Mouse (Mus musculus) B cell, adult 2 months (primary cell): ENCODE measurements around the gene Car9.
A peak's percentile ranks its signal among the peaks of the same experiment; 100 is the strongest.

Experiments
- DNase-seq, 2 experiments: peaks; one replicate each; pipeline ENCODE4 v3.0.0; 2022

Car9 gene

DNA sequence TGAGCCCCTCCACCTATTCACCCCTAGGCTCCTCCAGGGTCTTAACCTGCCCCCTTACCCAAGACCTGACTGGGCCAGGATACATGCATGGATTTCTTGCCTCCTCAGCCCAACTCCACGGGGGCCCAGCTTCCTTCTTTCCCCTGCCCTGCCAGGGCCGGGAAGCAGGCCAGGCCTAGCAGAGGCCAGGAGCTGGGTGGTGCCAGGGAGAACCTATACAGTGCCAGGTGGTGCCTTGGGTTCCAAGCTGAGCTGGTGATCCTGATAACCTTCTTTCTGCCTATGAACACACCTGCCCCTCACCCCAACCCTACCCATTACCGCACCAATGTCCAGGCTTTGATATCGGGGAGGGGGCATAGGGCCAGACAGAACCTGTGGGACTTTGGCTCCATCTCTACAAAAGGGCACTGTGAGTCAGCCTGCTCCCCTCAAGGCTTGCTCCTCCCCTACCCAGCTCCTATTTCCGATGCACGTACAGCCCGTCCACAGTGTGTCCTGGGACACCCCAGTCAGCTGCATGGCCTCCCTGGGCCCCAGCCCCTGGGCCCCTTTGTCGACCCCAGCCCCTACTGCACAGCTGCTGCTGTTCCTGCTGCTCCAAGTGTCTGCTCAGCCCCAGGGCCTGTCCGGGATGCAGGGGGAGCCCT, at the start of gene Car9:
Gene Car9, plus strand, starts transcription at position 431 of the 650 bp plus-strand sequence.
- DNase-seq = no peak

DNA sequence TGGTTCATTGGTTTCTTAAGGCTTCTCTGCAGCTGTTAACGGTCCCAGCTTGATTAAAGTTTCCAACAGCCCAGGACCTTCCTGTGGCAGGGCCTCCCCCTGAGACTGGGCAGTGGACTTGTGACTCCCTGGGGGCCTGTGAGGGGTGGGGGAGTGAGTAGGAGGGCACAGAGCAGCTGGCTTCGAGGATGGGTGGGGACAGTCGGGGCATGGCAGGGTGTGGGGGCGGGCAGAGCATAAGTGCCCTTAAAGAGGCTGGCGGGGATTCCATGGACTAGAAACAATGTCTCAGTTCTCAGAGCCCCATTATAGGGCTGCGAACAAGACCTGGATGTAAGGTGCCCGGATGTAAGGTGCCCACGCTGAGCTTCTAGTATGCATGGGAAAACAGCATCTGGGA, 49.6 kb upstream of the Car9 start:
- peak; percentile 58 to 67 for DNase-seq

DNA sequence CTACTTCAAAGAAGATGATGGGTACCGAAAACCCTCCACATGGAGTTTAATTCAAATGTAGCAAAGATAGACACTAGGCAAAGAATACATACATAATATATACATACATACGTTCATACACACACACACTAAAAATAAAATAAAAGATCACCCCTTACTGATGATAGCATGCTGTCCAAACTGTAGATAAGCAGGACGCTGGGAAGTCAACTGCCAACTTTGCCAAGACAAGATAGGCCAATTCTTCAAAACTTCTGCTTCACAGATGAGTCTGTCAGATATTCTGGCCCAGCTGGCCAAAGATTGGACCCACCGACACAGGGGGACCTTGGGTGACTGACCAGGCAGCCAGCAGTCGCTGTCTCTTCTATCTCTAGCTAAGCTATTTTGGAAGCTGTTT, 43.7 kb upstream of the Car9 start:
- no peak for DNase-seq

DNA sequence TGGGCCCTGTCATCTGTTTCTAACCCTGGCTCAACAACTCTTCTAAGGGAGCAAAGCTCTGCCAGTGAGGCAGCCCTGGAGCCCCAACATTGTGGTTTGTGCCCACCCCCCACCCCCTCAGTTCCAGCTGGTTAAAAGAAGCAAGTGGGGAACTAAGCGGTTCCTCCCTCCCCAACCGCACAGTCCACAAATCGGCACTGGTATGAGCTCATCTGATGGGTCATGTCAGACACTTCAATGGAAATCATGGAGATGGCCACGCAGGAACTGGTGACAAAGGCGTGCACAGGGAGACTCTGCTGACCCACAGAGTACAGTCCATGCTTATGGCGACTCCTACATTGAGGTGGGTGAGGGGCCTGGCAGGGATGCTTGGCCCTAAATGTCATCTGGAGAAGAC, 40.8 kb upstream of the Car9 start:
- peak in 1 of 2 experiments; percentile 36 for DNase-seq

DNA sequence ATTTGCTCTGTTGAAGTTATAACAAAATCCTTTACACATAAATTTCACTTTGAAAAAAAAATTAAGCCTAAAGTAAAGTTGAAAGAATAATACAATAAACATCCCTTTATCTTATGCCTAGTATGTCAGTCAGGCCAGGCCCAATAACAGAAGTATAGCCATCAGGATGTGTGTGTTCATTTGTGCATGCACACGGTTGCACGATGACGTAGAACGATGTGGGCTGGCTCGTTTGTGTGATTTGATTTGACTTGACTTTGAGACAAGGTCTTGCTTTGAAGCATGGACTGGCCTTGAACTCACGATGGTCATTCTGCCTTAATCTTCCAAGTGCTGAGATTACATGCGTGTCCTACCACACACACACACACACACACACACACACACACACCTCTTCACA, 39.9 kb upstream of the Car9 start:
- DNase-seq = peak; percentile 49 to 52

DNA sequence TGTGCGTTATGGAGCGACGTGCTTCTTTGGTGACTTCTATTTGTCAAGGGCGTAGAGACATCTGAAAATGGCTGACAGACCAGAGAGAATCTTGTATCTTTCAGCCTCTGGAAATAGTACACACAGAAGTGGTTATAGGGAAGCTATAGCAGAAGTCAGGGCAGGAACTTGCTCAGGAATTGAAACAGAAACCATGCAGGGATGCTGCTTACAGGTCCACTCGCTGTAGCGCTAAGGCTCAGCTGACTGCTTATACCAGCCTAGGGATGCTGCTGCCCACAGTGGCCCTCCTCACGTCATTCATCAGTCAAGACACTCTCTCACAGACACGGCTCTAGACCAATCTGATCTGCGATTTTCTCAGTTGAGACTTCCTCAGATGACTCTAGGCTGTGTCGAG, 36.5 kb upstream of the Car9 start:
- peak in 1 of 2 experiments; percentile 37 for DNase-seq

DNA sequence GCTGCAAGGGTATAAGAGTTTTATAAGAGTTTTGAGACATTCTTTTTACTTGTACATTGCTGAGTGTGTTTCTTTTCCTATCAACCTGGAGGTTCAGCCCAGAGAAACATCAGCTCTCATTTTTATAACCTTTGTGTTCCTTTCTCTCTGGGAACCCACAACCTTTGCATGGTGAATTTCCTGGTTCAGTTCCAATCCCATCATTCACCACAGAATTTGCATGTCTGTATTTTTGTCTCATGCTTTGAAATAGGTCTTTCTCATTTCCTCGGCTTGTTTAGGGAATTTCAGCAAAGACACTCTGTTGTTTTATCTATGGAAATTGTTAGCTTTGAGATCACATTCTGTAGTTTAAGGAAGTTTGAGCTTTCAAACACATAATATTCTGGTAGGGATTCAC, 33.1 kb upstream of the Car9 start:
- peak; percentile 38 to 39 for DNase-seq

DNA sequence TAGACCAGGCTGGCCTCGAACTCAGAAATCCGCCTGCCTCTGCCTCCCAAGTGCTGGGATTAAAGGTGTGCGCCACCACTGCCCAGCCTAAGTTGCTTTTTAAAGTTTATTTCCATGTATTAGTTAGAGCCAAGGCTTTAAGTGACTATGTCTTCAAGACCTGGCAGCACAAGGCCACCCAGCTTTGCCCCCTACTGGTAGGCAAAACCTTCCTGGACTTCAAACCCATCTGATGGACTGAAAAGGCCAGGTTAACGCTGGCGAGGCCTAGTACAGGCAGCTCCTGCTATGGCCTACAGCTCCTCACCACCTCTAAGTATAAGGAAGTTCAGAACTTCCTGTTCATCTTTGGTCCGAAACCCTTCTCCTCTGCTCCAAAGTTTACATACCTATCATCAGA, 30.2 kb upstream of the Car9 start:
- DNase-seq = peak; percentile 53 to 60

DNA sequence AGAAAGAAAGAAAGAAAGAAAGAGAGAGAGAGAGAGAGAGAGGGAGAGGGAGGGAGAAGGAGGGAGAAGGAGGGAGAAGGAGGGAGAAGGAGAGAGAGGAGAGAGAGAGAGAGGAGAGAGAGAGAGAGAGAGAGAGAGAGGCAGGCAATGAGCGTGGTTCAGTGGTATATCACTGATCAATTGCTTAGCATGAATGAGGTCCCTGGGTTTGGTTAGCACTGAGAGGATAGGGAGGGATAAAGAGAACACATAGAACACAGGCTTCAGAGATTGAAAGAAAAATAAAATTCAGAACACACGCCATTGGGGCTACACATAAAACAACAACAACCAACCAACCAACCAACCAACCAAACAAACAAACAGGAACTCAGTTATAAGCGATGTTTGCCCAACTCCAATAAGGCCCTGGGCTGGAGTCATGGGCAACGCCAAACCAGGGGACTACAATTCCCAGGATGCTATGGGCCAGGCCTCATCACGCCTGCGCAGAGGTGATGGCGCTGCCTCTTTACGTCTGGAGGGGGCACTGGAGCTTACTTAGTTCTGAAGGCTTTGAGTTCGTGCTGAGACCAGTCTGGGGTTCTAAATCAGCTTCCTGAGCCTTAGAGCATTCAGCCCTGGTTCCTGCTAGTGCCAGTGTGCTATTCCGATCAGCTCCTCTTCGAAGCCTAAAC, 28.8 kb upstream of the Car9 start:
- DNase-seq = peak; percentile 88 to 91

DNA sequence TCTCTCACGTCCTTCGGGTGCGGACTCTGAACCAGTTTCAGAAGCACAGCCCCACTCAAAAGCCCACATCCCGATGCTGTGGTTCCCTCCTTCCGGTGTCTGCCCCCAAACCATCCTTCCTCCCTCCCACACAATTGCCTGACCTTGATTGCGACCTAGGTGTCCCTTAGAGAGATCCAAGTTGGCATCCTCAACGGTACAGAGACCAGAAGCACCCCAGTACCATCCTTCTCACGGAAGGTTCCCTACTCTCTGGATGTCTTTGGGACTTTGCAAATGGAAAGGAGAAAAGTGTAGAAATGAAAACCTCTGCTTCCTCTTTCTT, 28.3 kb upstream of the Car9 start:
- no peak for DNase-seq

DNA sequence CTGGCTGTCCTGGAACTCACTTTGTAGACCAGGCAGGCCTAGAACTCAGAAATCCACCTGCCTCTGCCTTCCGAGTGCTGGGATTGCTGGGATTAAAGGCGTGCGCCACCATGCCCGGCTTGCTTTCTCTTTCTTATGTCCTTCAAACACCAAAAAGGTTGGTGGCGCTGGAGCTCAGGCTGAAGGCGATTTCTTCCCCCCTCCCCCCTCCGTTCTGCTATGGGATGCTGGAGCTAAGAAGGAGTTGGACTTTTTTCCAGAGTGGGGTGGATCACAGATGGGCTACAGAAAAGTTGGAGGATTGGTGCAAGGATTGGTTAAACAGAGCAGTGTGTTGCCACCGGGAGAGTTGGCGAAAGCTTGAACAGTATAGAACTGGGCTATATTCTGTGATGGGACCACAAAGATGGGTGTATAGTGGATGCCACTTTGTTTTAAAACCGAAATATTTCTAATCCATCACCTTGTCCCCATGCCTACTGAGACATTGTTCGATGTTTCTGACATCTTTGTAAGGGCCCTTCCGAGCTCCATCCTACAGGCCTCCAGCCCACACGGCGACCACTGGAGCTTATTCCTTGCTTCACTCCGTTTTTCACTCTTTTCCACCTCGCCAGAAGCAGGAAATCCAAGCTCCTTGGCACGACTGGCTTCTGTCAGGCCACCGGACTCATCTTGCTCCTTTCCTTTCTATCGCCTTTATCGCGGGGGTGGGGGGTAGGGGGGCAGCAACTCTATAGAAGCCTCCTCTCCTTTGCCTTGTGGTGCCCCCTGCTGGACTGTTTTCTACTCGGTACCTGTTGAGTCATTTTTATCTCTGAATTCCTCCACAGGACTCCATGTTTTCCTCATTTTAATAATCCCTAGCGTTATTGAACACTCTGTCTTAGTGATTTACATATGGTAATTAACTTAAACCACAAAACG, 27.6 kb upstream of the Car9 start:
- peak; percentile 86 to 88 for DNase-seq

DNA sequence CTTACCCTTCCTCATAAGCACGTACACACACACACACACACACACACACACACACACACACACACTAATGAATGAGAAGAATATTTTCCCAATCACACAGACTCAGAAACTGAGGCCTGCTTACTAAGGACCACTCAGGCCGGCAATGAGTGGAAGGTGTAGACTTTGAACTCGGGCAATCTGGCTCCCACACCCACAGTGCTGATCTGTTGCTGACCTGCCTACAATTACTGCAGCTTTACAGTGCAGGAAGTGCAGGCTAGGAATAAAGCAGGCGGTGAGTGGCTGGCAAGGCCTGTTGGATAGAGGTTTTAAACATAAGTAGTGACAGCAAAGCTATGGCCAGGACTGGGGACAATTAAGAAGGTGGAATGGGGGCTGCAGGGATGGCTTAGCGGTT, 25.8 kb upstream of the Car9 start:
- DNase-seq = no peak

DNA sequence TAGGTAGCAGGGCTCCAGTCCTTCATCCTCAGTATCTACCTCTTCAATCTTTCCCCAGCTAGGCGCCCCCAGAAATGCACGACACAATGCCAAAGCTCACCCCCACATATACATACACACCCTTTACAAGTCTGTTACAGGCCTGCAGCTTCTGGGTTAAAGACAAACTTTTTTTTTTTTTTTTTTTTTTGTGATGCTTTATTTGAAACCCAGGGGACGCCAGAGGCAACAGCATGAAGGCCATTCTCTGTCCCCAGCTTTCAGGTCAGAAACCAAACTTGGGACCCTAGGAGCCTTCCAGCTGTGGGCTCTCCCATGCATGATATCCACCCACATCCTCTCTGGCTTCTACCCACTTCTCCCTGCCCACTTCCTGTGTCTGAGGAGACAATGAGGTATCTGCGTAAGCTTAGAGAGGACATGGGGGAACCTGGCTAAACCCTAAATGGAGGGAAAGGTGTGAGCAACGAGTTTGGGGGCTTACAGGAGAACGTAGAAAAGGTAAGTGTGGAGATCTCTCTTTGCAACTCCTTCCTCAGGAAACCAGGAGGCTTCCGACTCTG, 24.8 kb upstream of the Car9 start:
- peak; percentile 55 to 61 for DNase-seq

DNA sequence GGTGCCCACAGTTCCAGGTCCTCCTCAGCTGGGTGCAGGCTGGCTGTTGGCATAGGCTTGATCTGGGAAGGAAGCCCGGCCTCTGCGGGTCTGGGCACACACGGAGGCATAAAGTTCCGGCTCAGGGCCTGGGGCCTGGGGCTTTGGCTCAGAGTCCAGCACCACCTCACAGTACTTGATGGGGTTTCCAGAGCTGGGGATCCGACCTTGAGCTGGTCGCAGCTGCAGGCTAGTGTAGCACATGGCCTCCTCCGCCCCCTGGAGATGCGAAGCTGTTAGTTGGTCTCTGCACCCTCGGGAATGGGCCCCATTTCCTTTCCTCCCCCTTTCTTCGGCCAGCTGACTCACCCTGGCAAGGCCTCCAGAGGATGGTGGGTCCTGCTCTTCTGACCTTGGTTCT, 24.2 kb upstream of the Car9 start:
- peak in 1 of 2 experiments; percentile 22 for DNase-seq

DNA sequence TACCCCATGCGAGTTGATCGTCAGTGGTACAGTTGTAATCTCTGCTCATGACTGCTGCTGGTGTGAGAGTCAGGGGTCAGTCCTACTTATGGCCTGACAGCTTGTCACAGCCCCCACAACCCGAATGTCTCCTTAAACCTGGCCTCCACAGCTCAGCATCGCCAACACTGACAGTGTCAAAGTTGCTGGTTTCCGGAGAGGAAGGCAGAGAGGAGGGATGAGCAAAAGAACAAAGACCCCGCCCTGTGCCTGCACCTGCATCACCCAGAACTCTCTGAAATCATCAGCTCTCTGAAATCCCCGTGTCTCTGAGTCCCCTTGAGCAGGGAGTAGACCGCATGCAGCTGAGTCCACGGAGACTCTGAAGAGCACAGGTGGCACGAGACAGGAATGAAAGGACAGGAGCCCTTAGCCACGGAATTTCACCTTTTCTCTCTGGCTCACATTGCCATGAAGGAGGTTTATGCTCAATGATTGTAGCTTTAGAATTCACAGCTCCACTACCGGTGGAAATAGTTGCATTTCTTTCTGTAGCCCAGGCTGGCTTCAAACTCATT, 23.2 kb upstream of the Car9 start, which contains the start of gene Sit1:
Gene Sit1, minus strand, starts transcription at position 200 of the 557 bp plus-strand sequence.
- peak; percentile 47 to 55 for DNase-seq

DNA sequence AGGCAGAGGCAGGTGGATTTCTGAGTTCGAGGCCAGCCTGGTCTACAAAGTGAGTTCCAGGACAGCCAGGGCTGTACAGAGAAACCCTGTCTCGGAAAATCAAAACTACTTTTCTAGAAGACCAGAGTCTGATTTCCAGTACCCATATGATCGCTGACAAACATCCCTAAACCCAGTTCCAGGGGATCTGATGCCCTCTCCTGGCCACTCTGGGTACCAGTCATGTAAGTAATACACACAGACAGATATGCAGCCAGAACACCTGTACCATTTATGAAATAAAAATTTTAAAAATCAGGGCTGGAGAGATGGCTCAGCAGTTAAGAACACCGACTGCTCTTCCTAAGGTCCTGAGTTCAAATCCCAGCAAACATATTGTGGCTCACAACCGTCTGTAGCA, 21.1 kb upstream of the Car9 start:
- DNase-seq = peak in 1 of 2 experiments; percentile 32

DNA sequence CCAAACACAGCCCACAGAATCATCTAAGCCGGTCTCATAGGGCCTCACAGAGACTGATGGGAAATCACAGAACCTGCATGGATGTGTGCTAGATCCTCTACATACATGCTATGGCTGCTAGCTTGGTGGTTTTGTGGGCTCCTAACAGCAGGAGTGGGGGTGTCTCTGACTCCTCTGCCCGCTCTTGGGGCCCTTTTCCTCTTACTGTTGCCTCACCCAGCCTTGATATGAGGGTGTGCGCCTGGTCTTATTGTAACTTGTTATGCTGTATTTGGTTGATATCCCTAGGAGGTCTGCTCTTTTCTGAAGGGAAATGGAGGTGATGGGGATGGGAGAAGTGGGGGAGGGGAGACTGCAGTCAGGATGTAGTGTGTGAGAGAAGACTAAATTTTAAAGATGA, 17.2 kb upstream of the Car9 start:
- DNase-seq = no peak

DNA sequence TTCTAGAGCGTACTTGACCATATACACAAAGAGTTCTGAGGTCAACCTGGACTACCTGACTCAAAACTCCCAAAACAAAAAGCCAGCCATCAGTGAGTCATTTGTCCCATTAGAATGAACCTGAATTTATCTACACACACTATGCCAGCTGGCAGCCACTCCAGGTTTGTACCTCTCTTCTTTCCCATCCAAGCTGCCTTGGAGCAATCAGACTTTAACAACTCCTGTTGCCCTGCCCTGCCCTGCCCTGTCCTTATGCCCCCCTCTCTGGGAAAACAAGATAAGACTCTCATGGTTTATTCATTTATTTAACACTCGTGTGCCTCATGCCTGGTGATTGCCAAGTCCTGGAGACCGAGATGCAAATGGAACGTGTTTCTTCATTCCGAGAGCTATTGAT, 16.0 kb upstream of the Car9 start:
- no peak for DNase-seq

DNA sequence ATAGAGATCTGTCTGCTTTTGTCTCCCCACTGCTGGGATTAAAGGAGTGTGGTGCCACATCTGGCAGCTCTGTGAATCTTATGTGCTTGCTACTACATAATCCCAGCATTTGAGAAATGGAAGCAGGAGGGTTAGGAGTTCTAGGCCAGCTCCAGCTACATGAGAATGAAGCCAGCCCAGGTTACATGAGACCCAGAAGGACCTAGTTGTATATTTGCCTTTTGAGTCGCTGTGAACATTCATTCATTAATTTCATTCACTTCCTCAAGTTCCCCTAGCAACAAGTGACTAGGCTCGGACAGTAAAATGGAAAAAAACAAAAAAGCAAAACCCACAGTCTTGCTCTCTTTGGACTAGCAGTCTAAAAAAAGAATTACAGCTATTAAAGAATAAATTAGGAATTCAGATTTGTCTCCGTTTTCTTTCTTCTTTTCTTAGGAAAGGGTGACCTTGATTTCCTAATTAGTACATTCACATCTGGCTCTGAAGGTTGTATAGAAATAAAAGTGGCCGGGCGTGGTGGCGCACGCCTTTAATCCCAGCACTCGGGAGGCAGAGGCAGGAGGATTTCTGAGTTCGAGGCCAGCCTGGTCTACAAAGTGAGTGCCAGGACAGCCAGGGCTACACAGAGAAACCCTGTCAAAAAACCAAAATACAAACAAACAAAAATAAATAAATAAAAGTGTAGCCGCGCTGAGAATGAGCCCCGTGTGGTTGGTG, 14.5 kb upstream of the Car9 start:
- DNase-seq = peak; percentile 53 to 57

DNA sequence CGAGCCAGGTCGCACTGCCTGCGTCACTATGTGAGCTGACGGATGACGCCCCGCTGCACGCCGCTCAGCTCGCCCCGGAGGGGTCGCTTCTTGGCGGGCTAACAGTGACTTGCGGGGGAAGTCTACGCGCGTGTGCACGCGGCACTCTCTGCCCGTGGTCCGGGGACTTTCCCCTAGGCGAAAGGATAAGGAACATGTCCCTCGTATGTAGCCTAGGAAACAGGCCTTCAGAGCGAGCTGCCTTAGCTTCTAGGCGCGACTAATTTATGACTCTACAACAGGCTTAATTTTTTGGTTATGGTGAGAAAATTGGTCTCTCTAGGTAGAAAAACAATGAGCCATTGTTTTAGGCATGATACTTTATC, 14.0 kb upstream of the Car9 start, which contains the start of gene Ccdc107:
Gene Ccdc107, plus strand, starts transcription at position 80 of the 365 bp plus-strand sequence.
- DNase-seq = peak; percentile 92 to 93

DNA sequence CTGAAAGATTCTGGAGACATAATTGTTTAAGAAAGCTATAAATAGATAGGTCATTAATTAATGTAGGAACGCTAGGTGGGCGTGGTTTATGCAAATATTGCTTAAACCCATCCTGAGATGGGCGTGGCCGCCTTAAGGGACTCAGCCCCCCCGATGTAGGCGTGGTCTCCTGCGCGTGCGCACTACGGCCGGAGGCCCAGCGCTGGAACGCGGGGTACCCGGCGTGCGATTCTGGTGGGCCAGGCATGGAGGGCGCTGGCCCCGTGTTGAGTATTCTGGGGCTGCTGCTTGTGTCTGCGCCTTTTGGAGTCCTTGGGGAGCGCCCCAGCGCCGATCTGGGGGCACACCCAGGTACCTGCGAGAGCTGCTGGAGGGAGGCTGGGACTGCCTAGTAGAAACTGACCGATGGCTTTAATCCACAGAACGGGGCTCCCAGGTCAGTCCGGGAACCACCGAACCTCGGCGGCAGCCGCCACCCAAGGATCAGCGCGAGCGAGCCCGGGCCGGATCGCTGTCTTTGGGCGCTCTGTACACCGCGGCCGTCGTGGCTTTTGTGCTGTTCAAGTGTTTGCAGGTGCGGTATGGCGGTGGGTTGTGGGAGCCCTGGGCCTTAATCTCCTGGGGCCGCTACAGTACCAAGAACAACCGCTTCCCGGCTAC, 13.4 kb upstream of the Car9 start:
- peak; percentile 99 for DNase-seq

DNA sequence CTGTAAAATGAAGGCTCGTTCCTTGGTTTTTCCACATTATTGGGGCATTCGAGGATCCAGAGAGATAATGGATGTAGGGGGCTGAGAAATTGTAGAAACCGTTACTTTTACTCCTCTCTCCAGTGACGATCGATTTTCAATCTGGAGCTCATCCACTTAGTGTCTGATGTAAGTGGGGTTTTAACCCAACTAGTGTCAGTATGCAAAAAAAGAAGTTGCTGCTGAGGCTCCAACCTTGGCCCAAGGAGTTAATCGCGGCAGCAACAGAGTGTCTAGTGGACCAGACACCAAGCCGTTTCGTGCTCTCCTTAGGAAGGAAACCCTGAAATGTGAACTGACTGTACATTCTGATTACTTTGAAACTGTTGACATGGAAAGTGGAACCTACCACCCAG, 12.9 kb upstream of the Car9 start:
- DNase-seq = peak in 1 of 2 experiments; percentile 21
